Mouse (Mus musculus): ENCODE data around the gene Dpf3. TPM values are rescaled to one million over a fixed set of nuclear protein-coding genes. Genes with fewer than 3 reads are reported as not detected.
A peak's percentile ranks its signal among the peaks of the same experiment; 100 is the strongest.

The Dpf3 gene
- total RNA-seq, 2 experiments from 2014 or later = 15.9 to 20.0 TPM

DNA sequence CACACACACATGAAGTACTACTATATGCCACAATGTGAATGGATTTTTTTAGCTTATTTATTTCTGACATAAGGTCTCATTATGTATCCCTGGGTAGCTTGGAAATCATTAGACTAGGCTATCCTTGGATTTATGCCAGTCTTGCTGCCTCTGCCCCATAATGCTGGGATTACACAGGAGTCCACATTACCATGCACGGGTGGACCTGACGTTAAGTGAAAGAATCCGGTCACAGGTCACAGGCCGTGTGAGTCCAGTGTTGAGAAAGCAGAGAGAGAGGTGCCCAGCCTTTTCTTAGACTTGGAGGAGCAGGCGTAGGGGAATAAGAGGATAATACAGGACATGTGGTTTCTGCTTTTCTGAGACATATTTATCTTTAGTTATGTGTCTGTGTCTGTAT is 11.7 kb upstream of the Dpf3 start:
- intact Hi-C loops (cut with DNase I) = loop anchor here (5.0 kb wide), 1 partner anchor 1617 kb away; no protein-coding TSS in a partner anchor
- no peak for DNase-seq

DNA sequence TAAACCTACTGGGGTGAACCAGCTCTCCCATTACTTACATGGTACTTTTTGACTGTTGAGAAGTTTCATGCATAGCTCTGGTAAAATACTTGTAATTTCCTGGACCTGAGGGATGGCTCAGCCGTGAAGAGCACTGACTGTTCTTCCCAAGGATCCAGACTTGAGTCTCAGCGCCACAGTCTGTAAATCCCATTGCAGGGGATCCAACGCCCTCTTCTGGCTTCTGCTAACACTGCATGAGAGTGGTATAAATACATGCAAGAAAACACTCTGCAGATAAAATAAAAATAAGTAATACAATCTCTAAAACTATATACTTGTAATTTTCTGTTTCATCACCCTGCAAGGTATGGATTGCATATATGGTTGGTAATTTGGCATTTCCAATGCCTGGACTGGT is 10.4 kb upstream of the Dpf3 start:
- DNase-seq = no peak
- intact Hi-C loops (cut with DNase I) = loop anchor here (5.0 kb wide), 1 partner anchor 1616 kb away; no protein-coding TSS in a partner anchor

DNA sequence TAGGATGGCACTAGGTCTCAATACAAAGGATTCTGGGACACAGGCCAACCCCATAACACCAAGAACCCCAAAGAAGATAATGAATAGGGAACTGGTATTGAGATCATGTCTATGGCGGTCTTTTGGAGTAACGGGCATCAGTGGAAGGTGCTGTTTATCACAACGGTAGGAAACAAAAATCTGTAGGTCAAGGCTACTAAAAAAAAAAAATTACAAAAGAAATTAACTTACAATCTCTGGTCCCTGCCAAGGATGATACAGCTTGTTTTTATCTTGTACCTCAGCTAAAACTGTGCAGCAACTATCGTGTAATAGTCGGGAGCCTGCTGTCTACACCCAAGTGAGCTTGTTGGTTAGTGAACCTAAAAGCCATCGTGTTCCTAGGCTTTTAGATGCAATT is 9.2 kb upstream of the Dpf3 start:
- DNase-seq = no peak
- intact Hi-C loops (cut with DNase I) = loop anchor here (5.0 kb wide), 1 partner anchor 1614 kb away; no protein-coding TSS in a partner anchor

DNA sequence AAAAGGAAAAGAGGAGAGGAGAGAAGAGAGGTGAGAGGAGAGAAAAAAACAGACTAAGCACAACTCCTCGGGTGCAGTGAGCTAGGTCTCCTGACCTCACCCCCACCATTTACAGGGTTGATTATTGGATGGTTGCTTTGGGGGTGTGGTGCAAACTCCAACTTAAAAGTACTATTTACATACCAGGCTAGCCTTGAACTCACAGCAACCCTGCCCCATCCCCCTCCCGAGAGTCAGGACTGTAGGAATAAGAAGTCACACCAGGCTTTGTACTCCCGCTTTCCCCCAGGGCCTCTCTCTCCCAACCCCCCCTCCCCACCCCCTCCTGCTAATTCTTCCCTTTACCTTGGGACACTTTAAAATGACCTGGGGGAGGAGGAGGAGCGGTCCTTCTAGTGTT is 8.8 kb upstream of the Dpf3 start:
- intact Hi-C loops (cut with DNase I) = loop anchor here (5.0 kb wide), 1 partner anchor 1614 kb away; no protein-coding TSS in a partner anchor
- DNase-seq = no peak

DNA sequence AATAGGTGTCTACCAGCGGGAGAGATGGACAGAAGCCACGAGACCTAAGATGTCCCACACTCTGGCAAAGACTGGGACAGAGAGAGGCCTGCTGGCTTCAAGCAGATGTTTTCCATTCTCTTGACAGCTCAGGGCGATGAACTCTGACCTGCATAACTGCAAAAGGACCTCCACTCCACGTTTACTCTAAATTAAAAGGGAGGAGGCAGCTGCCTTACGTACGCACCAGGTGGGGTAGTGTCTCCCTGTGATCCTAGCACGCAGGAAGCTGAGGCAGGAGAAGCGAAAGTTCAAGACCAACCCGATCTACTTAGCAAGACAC is 8.4 kb upstream of the Dpf3 start:
- no peak for DNase-seq
- intact Hi-C loops (cut with DNase I) = loop anchor here (5.0 kb wide), 1 partner anchor 1614 kb away; no protein-coding TSS in a partner anchor

DNA sequence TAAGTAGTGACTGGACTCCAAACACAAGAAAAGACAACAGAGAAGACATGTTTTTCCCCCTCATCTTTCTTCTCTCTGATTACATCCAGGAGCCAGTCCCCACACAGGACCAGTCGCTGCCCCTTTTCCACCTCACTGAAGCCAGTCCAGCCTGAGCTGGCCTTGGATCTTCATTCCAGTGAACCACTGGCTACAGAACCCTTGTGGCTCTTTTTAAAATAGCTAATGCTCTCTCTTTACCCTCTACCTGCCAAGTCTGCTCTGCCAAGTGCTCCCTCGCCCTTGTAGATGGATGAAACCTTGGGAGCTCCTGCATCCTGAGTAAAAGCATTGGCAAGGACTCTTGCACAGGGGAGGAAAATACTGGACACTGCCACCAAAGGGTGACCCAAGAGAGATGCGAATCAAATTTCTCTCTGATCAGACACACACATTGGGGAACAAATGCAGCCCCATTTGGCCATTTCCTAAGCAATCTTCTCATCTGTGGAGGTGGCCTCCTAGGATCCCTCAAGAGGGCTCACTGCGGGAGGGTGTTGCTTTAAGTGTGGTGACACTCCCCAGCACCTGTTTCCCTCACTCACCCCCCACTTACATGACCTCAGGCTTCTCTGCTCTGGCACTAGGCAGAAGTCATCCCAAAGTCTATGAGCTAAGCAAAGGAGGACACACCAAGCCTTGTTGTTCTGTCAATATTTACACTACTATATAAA is 7.9 kb upstream of the Dpf3 start:
- intact Hi-C loops (cut with DNase I) = loop anchor here (5.0 kb wide), 1 partner anchor 1613 kb away; no protein-coding TSS in a partner anchor

DNA sequence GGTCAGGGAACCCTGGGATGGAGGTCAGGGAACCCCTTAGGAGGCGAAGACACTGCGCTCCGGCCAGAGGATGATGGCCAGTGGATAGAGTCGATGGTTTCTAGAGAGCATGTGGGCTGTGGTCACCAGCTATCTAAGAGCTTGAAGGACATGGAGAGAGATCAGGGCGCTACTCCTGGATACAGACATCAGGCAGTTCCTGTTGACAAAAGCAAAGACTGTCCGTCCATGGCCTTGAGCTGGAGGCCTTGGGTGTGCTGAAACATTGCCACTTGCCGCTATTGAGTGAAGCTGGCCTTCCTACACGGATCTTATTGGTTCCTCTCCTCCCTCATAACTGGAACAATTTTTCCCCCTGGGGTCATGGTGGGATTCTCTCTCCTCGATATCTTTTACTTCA is 6.7 kb upstream of the Dpf3 start:
- no peak for DNase-seq
- intact Hi-C loops (cut with DNase I) = no loop called here

More for the DNA sequence above, 7.9 kb upstream of the Dpf3 start:
- DNase-seq = no peak

DNA sequence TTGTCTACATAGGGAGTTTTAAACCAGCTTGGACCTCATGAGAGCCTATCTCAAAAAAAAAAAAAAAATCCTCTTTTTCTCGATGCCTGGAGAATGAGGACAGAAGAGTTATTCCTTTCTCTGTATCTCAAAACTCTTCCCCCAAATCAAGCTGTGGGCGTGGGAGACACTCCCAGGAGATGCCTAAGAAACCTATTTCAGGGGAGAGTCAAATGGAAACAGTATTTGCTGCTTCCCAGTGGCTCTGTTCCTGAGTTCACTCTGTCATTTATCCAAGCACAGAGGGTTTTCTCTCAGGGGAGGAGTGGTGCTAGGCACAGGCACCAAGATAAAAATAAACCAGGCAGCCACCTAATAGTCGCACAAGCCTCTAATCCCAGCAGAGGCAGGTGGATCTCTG is 5.3 kb upstream of the Dpf3 start:
- intact Hi-C loops (cut with DNase I) = no loop called here
- no peak for DNase-seq

DNA sequence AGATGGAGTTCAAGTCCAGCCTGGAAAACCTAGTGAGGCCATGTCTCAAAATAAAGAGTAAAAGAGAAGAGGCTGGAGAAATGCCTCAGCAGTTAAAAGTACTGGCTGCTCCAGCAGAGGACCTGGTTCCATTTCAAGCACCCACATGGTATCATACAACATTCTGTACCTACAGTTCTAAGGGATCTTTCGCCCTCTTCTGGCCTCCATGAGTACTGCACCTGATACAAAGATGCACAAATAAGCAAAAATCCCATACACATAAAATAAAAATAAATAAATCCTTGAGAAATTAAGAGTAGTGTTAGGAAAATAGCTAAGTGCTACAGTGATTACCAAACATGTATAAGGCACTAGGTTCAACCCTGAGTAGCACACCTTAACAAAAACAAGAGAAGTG is 4.1 kb upstream of the Dpf3 start:
- intact Hi-C loops (cut with DNase I) = no loop called here
- no peak for DNase-seq

DNA sequence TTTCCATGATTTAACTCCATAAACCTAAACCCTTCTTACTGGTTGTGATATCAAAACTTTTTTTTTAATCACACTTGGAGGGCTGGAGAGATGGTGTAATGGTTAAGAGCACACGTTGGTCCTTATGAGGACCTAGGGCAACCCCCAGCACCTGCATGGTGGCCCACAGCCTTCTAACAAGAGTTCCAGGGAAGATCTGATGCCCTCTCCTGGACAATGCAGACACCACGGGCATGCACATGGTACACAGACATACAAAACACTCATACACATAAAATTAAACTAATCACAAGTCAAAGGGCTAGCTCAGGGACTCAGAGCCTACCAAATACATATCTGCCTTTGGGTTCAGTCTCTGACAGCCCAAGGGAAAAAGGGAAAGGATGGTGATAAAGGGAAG is 2.2 kb upstream of the Dpf3 start:
- intact Hi-C loops (cut with DNase I) = no loop called here
- no peak for DNase-seq

DNA sequence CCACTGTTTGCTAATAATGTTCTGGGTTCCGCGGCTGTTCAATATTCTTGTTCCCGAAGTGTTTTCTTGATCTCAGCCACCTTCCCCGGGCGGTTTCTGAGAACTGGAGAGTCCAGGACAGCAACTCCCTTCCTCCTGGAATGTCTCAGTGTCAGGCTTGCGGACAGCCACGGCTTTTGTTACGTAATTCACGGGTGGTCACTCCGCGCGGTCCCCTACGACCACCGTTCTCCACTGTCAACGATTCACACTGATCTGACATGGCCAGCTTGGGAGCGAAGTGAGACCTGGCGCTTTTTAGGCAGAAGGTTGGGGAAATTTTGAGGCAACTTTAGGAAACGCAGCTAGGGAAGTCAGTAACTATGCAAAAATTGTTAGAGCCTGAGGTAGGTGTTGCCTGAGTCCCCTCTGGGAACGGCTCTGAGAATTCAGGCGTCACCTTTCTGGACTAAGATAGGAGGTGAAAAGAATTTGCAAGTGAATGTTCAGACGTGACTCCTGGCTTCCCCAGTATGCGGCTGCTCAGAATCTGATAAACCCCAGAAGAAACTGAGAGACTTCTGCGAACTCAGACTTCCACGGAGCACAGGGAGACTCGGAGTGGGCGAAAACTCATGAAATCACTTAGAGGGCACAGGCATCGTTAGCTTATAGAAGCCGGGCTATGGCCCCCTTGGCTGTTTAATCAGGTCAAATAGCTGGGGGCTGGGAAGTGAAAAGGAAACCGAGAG is 860 bp upstream of the Dpf3 start:
- peak in 1 of 2 experiments; percentile 31 for DNase-seq

DNA sequence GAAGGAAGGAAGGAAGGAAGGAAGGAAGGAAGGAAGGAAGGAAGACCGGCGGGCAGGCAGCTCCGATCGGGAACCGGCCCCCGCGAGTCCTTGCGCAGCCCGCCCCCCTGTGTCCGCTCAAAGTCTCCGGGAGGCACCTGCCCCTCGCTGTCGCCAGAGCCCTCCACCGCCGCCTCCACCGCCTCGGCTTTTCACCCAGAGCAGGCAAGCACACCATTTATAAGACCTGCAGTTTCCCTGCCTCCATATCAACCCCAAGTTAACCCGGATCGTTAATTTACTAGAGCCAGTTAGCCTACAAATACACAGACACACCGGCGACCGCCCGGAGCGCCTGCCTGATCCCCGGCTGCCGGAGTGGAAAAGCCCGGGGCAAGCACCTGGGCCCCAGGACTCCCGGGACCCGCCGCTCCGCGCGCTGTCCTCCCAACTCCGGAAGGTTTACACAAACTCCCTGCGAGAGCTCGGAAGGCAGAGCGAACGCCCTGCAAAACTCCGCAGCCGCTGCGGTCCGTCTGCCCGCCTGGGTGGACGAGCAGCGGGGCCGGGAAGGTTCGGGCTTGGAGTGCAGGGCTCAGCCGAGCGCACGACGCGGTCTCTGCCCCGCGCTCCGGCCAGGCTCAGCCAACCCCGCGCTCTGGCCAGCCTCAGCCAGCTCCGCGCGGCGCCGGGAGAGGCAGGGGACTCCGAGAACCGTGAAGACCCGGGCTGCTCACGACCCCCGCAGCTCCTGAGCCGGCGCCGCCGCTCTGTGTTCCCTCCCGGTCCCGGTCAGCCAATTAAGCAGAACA is 650 bp downstream of the Dpf3 start:
- peak; percentile 40 to 49 for DNase-seq
- intact Hi-C loops (cut with DNase I) = loop anchor here (2.0 kb wide), 1 partner anchor 74 kb away; no protein-coding TSS in a partner anchor

More for the DNA sequence above, 860 bp upstream of the Dpf3 start:
- intact Hi-C loops (cut with DNase I) = no loop called here

DNA sequence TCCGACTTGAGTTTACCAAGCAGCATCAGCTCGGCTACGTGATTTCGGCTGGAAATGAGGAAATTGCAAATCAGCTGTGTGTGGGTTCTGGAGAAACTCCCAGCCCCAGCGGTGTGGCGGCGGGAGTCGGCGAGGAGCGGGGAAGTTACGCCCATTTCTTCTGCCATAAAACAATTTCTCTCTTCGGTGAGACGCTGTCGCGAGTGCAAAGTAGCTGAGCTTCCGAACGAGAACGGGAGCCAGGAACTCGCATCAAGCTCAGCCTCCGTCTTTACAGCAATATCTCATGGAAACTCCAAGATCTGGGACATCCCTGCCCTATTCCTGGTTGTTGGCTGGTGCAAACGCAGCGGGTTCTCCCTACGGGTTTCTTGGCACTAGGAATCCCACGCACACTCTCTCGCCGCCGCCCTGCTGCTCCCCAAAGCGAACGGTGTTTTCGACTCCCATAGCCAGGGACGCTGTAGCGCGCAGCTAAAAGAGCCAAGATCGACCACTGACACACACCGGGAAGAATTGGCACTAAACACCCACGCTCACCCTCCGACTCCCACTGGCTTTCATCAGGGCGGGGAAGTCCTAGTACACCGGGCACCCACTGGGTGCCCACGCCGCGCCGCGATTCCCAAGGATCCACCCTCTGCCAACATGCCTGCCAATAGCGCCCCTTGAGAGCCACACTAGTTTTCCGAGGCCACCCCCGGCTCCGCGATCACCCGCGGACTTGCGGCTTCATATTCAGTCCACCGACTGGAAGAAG is 1.4 kb downstream of the Dpf3 start:
- DNase-seq = peak in 1 of 2 experiments; percentile 24
- intact Hi-C loops (cut with DNase I) = loop anchor here (2.0 kb wide), 1 partner anchor 73 kb away; no protein-coding TSS in a partner anchor

DNA sequence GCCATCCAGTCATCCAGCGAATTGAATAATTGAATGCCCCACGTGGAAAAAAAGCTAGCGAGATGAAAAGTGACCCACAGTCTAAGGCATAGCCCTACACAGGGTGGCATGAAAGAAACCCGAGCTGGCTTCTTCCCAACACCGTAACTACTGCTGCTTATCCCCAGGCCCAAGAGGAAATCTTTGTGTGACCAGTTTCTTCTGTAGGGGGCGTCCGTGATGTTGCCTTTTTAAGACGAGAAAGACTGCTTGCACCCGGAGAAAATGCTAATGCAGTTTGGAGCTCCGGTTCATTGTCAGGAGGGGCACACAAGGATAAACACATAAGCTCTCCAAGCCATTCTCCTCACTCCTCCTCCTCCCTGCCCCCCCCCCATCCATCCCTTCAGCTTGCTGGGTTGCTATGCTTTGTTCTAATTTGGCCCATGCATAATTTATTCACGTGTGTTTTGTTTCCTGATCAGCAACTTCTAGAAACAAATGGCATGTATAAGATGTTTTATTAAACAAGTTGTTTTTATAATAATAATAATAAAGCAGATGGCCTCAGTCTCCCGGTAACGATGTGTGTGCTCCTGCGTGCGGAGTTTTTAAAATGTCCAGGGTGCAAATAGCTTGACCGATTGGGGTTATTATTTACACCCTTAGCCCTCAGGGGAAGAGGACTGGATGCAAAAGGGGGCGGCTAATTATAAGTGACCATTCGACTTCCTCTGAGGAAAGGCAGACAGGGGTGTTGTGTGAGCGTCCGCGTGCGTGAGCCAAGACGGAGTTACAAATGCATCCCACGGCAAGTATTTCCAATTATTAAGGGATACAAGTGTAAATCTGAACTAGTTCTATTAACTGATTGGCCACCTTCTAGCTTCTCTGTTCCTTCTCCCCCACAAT is 2.4 kb downstream of the Dpf3 start:
- DNase-seq = no peak
- intact Hi-C loops (cut with DNase I) = no loop called here

DNA sequence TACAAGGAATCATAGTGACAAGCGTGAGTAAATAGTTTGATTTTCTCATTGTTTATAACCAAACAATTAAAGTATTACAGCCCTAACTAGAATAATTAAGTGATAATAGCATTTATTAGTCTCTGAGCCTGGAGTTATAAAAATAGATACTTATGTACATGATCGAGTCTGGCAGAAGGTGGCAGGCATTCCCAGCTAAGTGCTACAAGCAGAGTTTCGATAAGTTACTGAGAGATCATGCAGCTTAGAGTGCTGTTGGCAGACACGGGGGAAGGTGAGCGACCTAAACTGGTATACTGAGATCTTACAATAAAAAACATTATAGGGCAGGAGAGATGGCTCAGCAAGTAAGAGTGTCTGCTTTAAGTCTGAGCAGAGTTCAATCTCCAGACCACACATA is 3.9 kb downstream of the Dpf3 start:
- intact Hi-C loops (cut with DNase I) = no loop called here
- DNase-seq = no peak

DNA sequence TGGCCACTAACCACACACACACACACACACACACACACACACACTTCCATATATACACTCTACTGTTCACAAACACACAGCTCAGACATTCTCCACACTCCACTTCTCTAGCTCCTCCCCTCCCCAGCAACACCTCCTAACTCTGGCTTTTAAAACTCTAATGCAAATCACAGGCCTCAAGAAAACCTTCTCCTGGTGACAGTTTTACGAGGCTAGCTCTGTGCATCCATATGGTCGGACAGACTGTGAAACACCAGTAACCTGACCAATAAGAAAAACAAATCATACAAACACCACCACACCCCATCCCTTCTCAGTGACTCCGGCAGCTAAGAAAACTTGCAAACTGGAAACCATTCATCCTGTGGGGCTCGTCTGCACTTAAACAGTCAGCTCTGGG is 6.1 kb downstream of the Dpf3 start:
- DNase-seq = no peak
- intact Hi-C loops (cut with DNase I) = no loop called here

DNA sequence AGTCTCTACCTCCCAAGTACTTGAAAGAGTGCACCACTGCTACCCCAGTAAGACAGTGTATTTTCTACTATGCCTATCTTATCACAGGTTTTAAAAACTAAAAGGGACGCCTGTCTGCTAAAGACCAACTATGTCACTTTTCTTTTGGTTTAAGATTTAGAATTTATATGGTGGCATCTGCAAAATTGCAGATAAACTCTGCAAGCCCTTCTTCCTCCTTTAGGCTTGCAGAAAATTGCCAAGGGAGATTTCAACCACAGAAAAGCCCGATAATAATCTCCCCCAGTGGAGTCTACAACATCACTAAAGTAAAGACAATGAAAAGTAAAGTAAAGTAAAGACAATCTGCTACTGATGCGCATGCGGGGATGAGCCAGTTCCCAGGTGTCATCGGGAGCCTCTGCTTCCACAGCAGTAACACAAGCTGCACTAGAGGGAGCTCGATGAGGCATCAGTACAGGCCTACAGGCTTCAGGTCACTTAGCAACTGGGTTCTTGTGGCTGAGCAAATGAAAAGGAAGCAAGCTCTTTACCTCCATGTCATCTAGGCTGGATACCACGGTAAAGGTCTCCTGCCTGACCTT is 7.6 kb downstream of the Dpf3 start:
- intact Hi-C loops (cut with DNase I) = no loop called here

DNA sequence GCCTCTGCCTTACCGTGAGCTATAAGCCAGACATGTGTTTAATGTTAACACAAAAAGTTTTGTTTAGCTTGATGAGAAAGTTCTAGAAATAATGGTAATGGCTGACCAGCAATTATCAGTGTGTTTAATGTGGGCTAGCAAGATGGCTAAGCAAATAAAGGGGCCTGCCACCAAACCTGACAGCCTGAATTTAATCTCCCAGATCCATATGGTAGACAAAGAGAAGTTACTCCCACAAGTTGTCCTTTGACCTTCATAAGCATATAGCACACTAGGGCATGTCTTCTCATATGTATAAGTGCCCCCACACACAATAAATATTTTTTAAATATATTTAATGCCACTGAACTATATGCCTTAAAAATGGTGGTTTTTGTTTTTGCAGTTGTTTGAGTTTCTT is 8.4 kb downstream of the Dpf3 start:
- no peak for DNase-seq
- intact Hi-C loops (cut with DNase I) = no loop called here

More for the DNA sequence above, 7.6 kb downstream of the Dpf3 start:
- DNase-seq = no peak

DNA sequence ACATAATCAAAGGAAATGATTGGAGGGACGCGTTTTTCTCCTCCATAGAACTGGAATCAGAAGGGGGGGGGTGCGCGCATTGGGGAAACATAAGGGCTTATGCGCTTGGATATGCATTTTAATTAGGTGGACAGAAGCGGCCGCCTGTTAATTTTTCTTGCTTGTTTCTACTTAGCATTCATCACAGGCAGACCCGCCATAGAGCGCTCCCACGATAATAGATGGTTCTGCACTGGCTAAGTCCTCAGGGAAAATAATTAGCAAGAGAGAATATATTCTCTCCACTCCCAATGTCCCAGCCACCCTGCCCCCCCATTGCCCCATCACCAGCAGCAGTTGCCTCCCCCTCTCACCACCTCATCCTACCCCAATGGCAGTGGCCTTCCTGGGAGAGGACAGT is 11.2 kb downstream of the Dpf3 start:
- intact Hi-C loops (cut with DNase I) = no loop called here

More for the DNA sequence above, 11.2 kb downstream of the Dpf3 start:
- DNase-seq = no peak
